Mouse (Mus musculus) colon, adult 2 months (tissue): Measurements from ENCODE around the gene Trim41. TPM values are rescaled to one million over a fixed set of nuclear protein-coding genes. Genes with fewer than 3 reads are reported as not detected.

Source experiments
- polyA plus RNA-seq: library from polyadenylated mRNA; depleted of rRNA; stranded (reverse); fragments of >200 nt; gene quantifications from 2 replicates; pipeline ENCODE4 v1.2.3, GENCODE M21; 2012; rRNA removed

The Trim41 gene
- polyA plus RNA-seq = 34.3 and 35.4 TPM in 2 replicates

DNA sequence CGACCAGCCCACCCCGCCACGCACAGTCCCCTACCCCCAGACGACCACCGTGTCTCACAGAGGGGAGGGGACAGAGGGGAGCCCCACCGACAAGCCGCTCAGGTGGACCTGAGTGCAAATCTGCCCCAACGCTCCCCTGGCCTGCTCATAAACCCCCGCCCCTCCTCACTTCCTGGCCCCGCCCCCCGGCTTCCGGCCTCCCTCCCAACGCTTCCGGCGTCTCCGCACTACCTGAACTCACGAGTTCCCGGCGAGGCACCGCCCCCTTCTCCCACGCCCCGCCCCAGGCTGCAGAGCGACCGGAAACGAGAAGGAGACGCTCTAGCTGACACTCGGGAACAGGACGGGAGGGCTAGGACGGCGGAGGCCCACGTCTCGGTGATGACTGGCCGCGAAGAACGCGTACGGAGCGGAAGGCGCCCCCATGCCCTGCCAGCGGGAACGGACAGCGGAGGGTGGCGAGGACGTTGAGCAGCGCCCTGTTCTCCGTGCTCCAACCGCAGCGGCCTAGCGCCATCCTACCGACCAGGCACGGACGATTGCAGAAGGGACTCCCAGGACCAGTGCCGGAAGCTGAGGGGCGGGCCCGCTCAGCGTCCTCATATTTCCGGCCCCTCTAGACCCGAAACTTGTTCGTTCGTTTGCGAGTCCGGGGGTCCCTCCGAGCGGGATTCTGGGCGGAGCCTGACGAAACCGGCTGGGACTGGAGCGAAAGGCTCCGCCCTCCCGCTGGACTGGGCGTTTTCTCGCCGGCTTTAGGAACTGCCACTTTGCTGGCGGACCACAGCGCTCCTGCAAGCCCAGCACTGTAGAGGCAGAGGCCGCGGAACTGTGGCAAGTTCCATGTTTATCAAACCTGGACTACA lies at the start of gene Trim41:
Gene Trim41 (minus strand): TSS at position 554 of the 866 bp plus-strand sequence.

DNA sequence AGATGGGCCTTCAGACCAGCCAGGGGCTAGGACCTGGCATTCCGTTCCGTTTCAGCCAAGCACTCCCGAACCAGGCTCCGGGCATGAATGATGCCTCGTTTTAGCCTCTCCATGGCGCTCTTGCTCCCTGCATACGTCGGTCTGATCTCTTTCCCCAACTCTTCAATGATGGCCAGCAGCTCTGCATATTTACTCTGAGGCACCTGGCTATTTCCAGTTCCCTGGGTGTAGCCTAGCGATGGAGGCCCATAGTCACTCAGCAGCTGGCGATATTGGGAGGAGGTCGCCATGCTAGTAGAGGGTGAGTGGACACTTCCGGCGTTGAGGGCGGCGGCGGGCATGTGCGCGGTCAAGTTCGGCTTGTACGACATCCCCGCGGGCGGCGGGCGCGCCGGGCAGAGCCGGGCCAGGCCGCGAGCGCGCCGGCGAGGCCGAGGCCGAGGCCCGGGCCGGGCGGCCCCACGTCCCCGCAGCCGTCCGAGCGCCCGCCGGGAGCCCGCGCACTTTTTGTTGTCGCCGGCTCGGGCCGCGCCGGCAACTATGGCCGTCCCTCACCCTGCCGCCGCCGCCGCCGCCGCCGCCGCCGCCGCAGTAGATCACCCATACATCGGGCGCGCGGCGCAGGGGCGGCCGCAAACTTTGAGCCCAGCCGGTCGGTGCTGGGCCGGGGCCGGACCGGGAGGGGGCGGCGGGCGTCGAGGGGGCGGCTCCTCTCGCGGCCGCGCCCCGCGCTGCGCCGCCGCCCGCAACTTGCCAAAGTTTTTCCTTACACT lies 9.0 kb upstream of the Trim41 start, which contains the start of the genes Trim7 and Gm12184:
Gene Trim7 (plus strand): TSS at position 162 of the 773 bp plus-strand sequence.
Gene Gm12184 (minus strand): TSS at position 677 of the 773 bp plus-strand sequence.

GRCm38 (mm10) chr11:48799921-48800701 lies 17.0 kb downstream of the Trim41 start, which contains the start of gene Rack1:
Gene Rack1 (plus strand): TSS chr11:48800332.

Other genes with a start within 250 kb of the Trim41 start
- gene Rack1, start 17.0 kb downstream of the Trim41 start, polyA plus RNA-seq = 2,419 and 2,722 TPM in 2 replicates
- gene Trim7, start 8.8 kb upstream of the Trim41 start, polyA plus RNA-seq = 8.7 and 9.0 TPM in 2 replicates
- 6.7 and 15.0 TPM in 2 replicates for gene Gm12184, start 9.3 kb upstream of the Trim41 start, polyA plus RNA-seq
- 6.3 and 7.0 TPM in 2 replicates for gene Irgm1, start 54.3 kb upstream of the Trim41 start, polyA plus RNA-seq
- gene Gm5431, start 84.9 kb upstream of the Trim41 start, polyA plus RNA-seq = 0.41 and 0.52 TPM in 2 replicates
- gene Psme2b, start 128.8 kb upstream of the Trim41 start, polyA plus RNA-seq = 3.6 and 3.9 TPM in 2 replicates
- not detected in 2 replicates for gene Olfr56, start 161.5 kb upstream of the Trim41 start, polyA plus RNA-seq
- gene 9930111J21Rik1, start 162.0 kb upstream of the Trim41 start, polyA plus RNA-seq = 0.79 and 1.2 TPM in 2 replicates
- 0.03 and 0.07 TPM in 2 replicates for gene Gm12185, start 174.9 kb upstream of the Trim41 start, polyA plus RNA-seq
- gene Tgtp1, start 176.8 kb upstream of the Trim41 start, polyA plus RNA-seq = 0.15 and 0.20 TPM in 2 replicates
- gene 9930111J21Rik2, start 233.9 kb upstream of the Trim41 start, polyA plus RNA-seq = 0.57 and 0.64 TPM in 2 replicates
- gene Tgtp2, start 246.9 kb upstream of the Trim41 start, polyA plus RNA-seq = 0.34 and 1.0 TPM in 2 replicates